Mouse (Mus musculus) forebrain, embryonic 16.5 days (tissue): ENCODE measurements at regions not wholly inside any gene's neighbourhood (a gene's known extent, or its start where the extent isn't known, plus 50 kb on each side); places are given as distances from the start of the nearest gene placed in this dataset.

Experiments used
- ATAC-seq: fragments of 200-750 bp; cut with Nextera tagmentation; 2 replicates; pipeline ENCODE4 v1.8.0; 2017; ENCODE audit warnings: mild to moderate bottlenecking, moderate library complexity
- H3K27ac ChIP-seq: fragments of 300-500 bp; sonication (generic); 2 replicates; pipeline ENCODE4 v1.5.1; 2014; ENCODE audit warnings: low read length, control low read depth
- H3K27me3 ChIP-seq: fragments of 300-500 bp; sonication (generic); replicated peaks from 2 replicates; pipeline ENCODE4 v1.6.1; 2014; ENCODE audit warnings: low read length; ENCODE audit not compliant: control insufficient read depth, insufficient read depth
- H3K36me3 ChIP-seq: fragments of 300-500 bp; sonication (generic); 2 replicates; pipeline ENCODE4 v1.6.1; 2014; ENCODE audit not compliant: control insufficient read depth, insufficient read depth
- H3K4me1 ChIP-seq: fragments of 300-500 bp; sonication (generic); replicated peaks from 2 replicates; pipeline ENCODE4 v1.6.1; 2014; ENCODE audit warnings: low read length; ENCODE audit not compliant: control insufficient read depth, insufficient read depth
- H3K4me2 ChIP-seq: fragments of 300-500 bp; sonication (generic); 2 replicates; pipeline ENCODE4 v1.6.1; 2014; ENCODE audit warnings: mild to moderate bottlenecking, low read length, control low read depth
- H3K4me3 ChIP-seq: fragments of 300-500 bp; sonication (generic); replicated peaks from 2 replicates; pipeline ENCODE4 v1.5.1; 2014; ENCODE audit warnings: mild to moderate bottlenecking, low read length, control low read depth
- H3K9ac ChIP-seq: fragments of 300-500 bp; sonication (generic); replicated peaks from 2 replicates; pipeline ENCODE4 v1.6.1; 2014; ENCODE audit warnings: low read depth, low read length, control low read depth
- H3K9me3 ChIP-seq: fragments of 300-500 bp; sonication (generic); 2 replicates; pipeline ENCODE4 v1.6.1; 2016; ENCODE audit warnings: low read length; ENCODE audit not compliant: control insufficient read depth
- WGBS: fragments of 180-500 bp; shearing (Covaris S2); extraction: QIAGEN DNeasy Blood & Tissue Kit; methylation state at CpG from one replicate; pipeline ENCODE4 v1.1.7; 2014; 5-methylcytosine and 5-hydroxymethylcytosine counted together

GRCm38 (mm10) chrX:97434327-97434726 lies 57.3 kb upstream of the Eda2r start:
- no peaks in the 10 kb centered on the region for H3K4me1 ChIP-seq
- H3K27ac ChIP-seq = no peak overlapping the region
- H3K9ac ChIP-seq = no peak overlapping the region
- ATAC-seq = no peak
- no peak overlapping the region for H3K4me2 ChIP-seq
- WGBS = 43% methylated on average over 2 of the region's 2 CpGs
- no peaks in the 10 kb centered on the region for H3K36me3 ChIP-seq
- no peak overlapping the region for H3K4me3 ChIP-seq
- no peaks in the 10 kb centered on the region for H3K9me3 ChIP-seq
- no peaks in the 10 kb centered on the region for H3K27me3 ChIP-seq

- Histone ChIP-seq H3K4me1 (no peaks in the 10 kb centered on the region), H3K4me3 (peak overlapping the region; percentile 38), H3K36me3 (no peaks in the 10 kb centered on the region), H3K4me2 (peak overlapping the region; percentile 52), H3K27me3 (no peaks in the 10 kb centered on the region), H3K9ac (peak overlapping the region; percentile 46; the same call in 1 of the 2 replicates), H3K9me3 (no peaks in the 10 kb centered on the region), H3K27ac (no peak overlapping the region)
- 11% methylated on average over 6 of the region's 6 CpGs for WGBS
- ATAC-seq = peak; percentile 92
These were observed 54.4 kb upstream of the Eda2r start for GRCm38 (mm10) chrX:97431391-97431803.
